ENCODE assay signal across 14 mouse cellular contexts in the genomic region with DNA sequence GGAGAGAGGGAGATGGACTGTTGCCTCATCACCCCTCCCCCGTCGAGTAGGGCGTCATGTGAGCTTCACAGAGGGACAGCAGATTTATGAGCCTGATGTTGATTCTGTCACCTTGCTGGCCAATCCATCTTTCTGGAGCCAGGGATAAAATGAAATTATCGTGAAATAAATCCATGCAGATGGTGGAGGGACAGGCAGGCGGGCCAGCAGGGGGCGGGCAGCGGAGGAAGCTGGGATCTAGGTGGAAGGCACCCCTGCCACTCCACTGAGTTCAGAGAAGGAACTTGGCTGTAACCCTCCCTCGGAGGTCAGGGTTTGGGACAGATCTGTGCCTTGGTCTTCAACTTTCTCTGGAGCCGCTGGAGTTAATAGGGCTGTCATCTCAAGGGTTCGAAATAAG. TPM values are rescaled to one million over a fixed set of nuclear protein-coding genes. Genes with fewer than 3 reads are reported as not detected.
DNase-seq lines count a peak whose midpoint lies in the region; ATAC-seq and TF ChIP-seq lines count a peak whose summit lies in the region.
"Had no signal": no experiment of that assay in that cellular context is flagged by ENCODE, and none has a peak within 500 bp of the region (broad histone marks: within the 10 kb centered on the region; RNA-seq: fewer than 3 reads in every experiment).

No protein-coding gene starts in this region.

- peak; percentile 64 for TF ChIP-seq CTCF in forebrain, postnatal 0 days (IDR thresholded peaks at IDR 0.05; ENCODE audit: low read depth)

- H3K9me3 ChIP-seq in midbrain, embryonic 10.5 days (replicated peaks) = no peaks in the 10 kb centered on the region
- H3K9me3 ChIP-seq in midbrain, embryonic 16.5 days (replicated peaks; ENCODE audit: control insufficient read depth, low read length, poor library complexity, severe bottlenecking) = no peaks in the 10 kb centered on the region
- H3K9me3 ChIP-seq in forebrain, postnatal 0 days (ENCODE audit: low read length) = no peaks in the 10 kb centered on the region
- H3K9me3 ChIP-seq: liver, embryonic 15.5 days had no signal

- no peak overlapping the region for H3K4me3 ChIP-seq in midbrain, embryonic 10.5 days
- H3K4me3 ChIP-seq in midbrain, embryonic 16.5 days (ENCODE audit: low read depth, low read length) = no peak overlapping the region
- H3K4me3 ChIP-seq in forebrain, postnatal 0 days (ENCODE audit: low read depth, low read length) = no peak overlapping the region
- H3K4me3 ChIP-seq: liver, embryonic 15.5 days; myocyte had no signal

- no peak overlapping the region for H3K4me2 ChIP-seq in midbrain, embryonic 16.5 days (ENCODE audit: low read length)
- no peak overlapping the region; the same call in 1 of the 2 replicates for H3K4me2 ChIP-seq in forebrain, postnatal 0 days (ENCODE audit: low read depth)
- H3K4me2 ChIP-seq: liver, embryonic 15.5 days had no signal

- ATAC-seq in midbrain, embryonic 16.5 days = no peak
- no peak for ATAC-seq in forebrain, postnatal 0 days

- no peak overlapping the region for H3K9ac ChIP-seq in midbrain, embryonic 16.5 days (ENCODE audit: low read depth, low read length)
- H3K9ac ChIP-seq in forebrain, postnatal 0 days = no peak overlapping the region
- H3K9ac ChIP-seq: liver, embryonic 15.5 days had no signal

- WGBS in midbrain, embryonic 10.5 days = 35% methylated on average over 10 of the region's 10 CpGs
- 27% methylated on average over 10 of the region's 10 CpGs for WGBS in midbrain, embryonic 16.5 days
- 28% methylated on average over 10 of the region's 10 CpGs for WGBS in forebrain, postnatal 0 days

- H3K4me1 ChIP-seq in midbrain, embryonic 10.5 days = peaks cover 54% of the 10 kb centered on the region
- peaks cover 24% of the 10 kb centered on the region for H3K4me1 ChIP-seq in midbrain, embryonic 16.5 days (ENCODE audit: control insufficient read depth, insufficient read depth, low read length)
- H3K4me1 ChIP-seq in forebrain, postnatal 0 days (ENCODE audit: insufficient read depth) = peaks cover 7% of the 10 kb centered on the region; the same call in 1 of the 2 replicates
- H3K4me1 ChIP-seq: liver, embryonic 15.5 days had no signal

- H3K36me3 ChIP-seq in midbrain, embryonic 10.5 days = no peaks in the 10 kb centered on the region
- H3K36me3 ChIP-seq in midbrain, embryonic 16.5 days (ENCODE audit: control insufficient read depth, insufficient read depth, low read length) = no peaks in the 10 kb centered on the region
- H3K36me3 ChIP-seq in forebrain, postnatal 0 days (ENCODE audit: insufficient read depth) = no peaks in the 10 kb centered on the region
- H3K36me3 ChIP-seq: liver, embryonic 15.5 days had no signal

- H3K27me3 ChIP-seq in midbrain, embryonic 10.5 days (ENCODE audit: low read depth, poor library complexity, severe bottlenecking) = peaks cover 82% of the 10 kb centered on the region
- H3K27me3 ChIP-seq in midbrain, embryonic 16.5 days (ENCODE audit: control insufficient read depth, insufficient read depth, low read depth, low read length) = peaks cover 3% of the 10 kb centered on the region
- no peaks in the 10 kb centered on the region; the same call in 1 of the 2 replicates for H3K27me3 ChIP-seq in forebrain, postnatal 0 days (ENCODE audit: insufficient read depth, low read length)

- H3K27ac ChIP-seq in midbrain, embryonic 10.5 days (replicated peaks) = peak overlapping the region; percentile 66; the same call in 1 of the 2 replicates
- no peak overlapping the region for H3K27ac ChIP-seq in midbrain, embryonic 16.5 days (ENCODE audit: low read length)
- H3K27ac ChIP-seq in forebrain, postnatal 0 days (ENCODE audit: low read depth, low read length) = no peak overlapping the region
- H3K27ac ChIP-seq: liver, embryonic 15.5 days had no signal

- DNase-seq in heart, postnatal 4 days = peak; percentile 29
- DNase-seq in heart, adult 9 months (ENCODE audit: low spot score in 2 of 2) = no peak
- peak; percentile 44 for DNase-seq in midbrain, embryonic 10.5 days (ENCODE audit: low spot score)
- DNase-seq in Muller cell, postnatal 12 days (ENCODE audit: inconsistent ontology term) = peak; percentile 32
- DNase-seq in forebrain, postnatal 0 days = no peak
- DNase-seq in layer of hippocampus, postnatal 36 days = no peak
- DNase-seq: gastrocnemius, postnatal 25 days; right cerebral cortex, postnatal 25 days; thymus, postnatal 36 days had no signal

RNA-seq across cellular contexts. Expression of a gene that starts 11.9 kb away (rescaled TPM):
- total RNA-seq in heart, postnatal 4 days (2021) = not detected
- polyA plus RNA-seq in midbrain, embryonic 10.5 days (2016; fragmentation: Nextera tagmentation; extraction: Ambion mirVana) = not detected in 2 replicates
- not detected in 2 replicates for polyA plus RNA-seq in midbrain, embryonic 16.5 days (2015; fragmentation: Nextera tagmentation; extraction: Ambion mirVana)
- total RNA-seq in forebrain, postnatal 0 days (2014; rRNA removed) = not detected in 2 replicates
- polyA plus RNA-seq in forebrain, postnatal 0 days (2015; fragmentation: Nextera tagmentation; extraction: Ambion mirVana) = not detected in 2 replicates
- total RNA-seq in layer of hippocampus, postnatal 36 days (2021) = not detected
- total RNA-seq: gastrocnemius, postnatal 25 days; hematopoietic stem cell, adult 5-6 weeks had no signal
- polyA plus RNA-seq: embryonic facial prominence, embryonic 14.5 days; liver, embryonic 15.5 days; myocyte had no signal

RNA-seq across cellular contexts. Expression of a gene that starts 23.2 kb away (rescaled TPM):
- 1 to 10 TPM; 4.9 to 5.3 TPM for total RNA-seq in heart, postnatal 4 days (2021)
- polyA plus RNA-seq in midbrain, embryonic 10.5 days (2016; fragmentation: Nextera tagmentation; extraction: Ambion mirVana) = 6.4 and 8.1 TPM in 2 replicates
- 6.0 TPM in 2 replicates for polyA plus RNA-seq in midbrain, embryonic 16.5 days (2015; fragmentation: Nextera tagmentation; extraction: Ambion mirVana)
- total RNA-seq in forebrain, postnatal 0 days (2014; rRNA removed) = 5.0 TPM in 2 replicates
- 4.7 and 7.0 TPM in 2 replicates for polyA plus RNA-seq in forebrain, postnatal 0 days (2015; fragmentation: Nextera tagmentation; extraction: Ambion mirVana)
- total RNA-seq in layer of hippocampus, postnatal 36 days (2021) = 1 to 10 TPM in 1 of 2 experiments, under 1 TPM in 1; 0.77 to 1.3 TPM

RNA-seq across cellular contexts. Expression of a gene that starts 43.9 kb away (rescaled TPM):
- 10 to 100 TPM; 29.1 to 30.2 TPM for total RNA-seq in heart, postnatal 4 days (2021)
- 95.1 and 109 TPM in 2 replicates for polyA plus RNA-seq in midbrain, embryonic 10.5 days (2016; fragmentation: Nextera tagmentation; extraction: Ambion mirVana)
- polyA plus RNA-seq in midbrain, embryonic 16.5 days (2015; fragmentation: Nextera tagmentation; extraction: Ambion mirVana) = 105 and 129 TPM in 2 replicates
- total RNA-seq in forebrain, postnatal 0 days (2014; rRNA removed) = 81.8 and 96.3 TPM in 2 replicates
- 49.2 and 64.4 TPM in 2 replicates for polyA plus RNA-seq in forebrain, postnatal 0 days (2015; fragmentation: Nextera tagmentation; extraction: Ambion mirVana)
- 10 to 100 TPM; 56.8 to 66.3 TPM for total RNA-seq in layer of hippocampus, postnatal 36 days (2021)

Comparison
In these comparisons a context has a peak if more than half of its experiments do, and no peak if none do; other contexts are left out.
1. DNase-seq: peak in heart, postnatal 4 days (single experiment), midbrain, embryonic 10.5 days (single experiment) and Muller cell, postnatal 12 days (single experiment); none in heart, adult 9 months (0 of 2), forebrain, postnatal 0 days (single experiment) and layer of hippocampus, postnatal 36 days (0 of 2).